Mouse (Mus musculus): ENCODE results near the gene Psmb8.

DNA sequence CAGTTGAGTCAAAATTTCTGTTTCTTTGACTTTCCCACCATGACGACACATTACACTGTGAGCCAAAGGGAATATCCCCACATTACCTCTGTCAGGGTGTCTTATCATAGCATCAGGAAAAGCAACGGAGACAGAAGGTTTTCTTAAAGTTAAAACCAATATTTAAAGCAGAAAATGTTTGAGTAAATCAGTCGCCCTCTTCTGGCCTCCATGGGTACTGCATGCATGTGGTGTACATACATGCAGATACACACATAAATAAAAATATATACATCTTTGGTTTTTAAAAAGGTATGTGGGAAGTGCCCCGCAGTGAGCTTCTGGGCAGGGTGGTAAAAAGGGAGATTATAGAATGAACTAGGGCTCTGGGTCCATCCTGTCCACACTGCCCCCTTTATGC lies 20.3 kb upstream of the Psmb8 start:
- TF ChIP-seq POLR2A (IDR thresholded peaks at IDR 0.05; ENCODE audit: extremely low read depth, insufficient read depth, low read length) (no peak), CTCF (IDR thresholded peaks at IDR 0.05; ENCODE audit: low read depth, low read length) (no peak)
